Mouse (Mus musculus) adrenal gland, postnatal 25 days (tissue): ENCODE measurements around the gene Pard3. TPM values are rescaled to one million over a fixed set of nuclear protein-coding genes. Genes with fewer than 3 reads are reported as not detected.

ENCODE experiments used
- DNase-seq: peaks from one replicate; pipeline ENCODE4 v3.0.0; 2021; ENCODE audit warnings: mixed read lengths
- total RNA-seq: library from RNA; stranded (reverse); gene quantifications from 2 replicates; pipeline ENCODE4 v1.2.3, GENCODE M21; 2021

Pard3 gene
- total RNA-seq, 1 experiment from 2014 or later, result 48.5 TPM

DNA sequence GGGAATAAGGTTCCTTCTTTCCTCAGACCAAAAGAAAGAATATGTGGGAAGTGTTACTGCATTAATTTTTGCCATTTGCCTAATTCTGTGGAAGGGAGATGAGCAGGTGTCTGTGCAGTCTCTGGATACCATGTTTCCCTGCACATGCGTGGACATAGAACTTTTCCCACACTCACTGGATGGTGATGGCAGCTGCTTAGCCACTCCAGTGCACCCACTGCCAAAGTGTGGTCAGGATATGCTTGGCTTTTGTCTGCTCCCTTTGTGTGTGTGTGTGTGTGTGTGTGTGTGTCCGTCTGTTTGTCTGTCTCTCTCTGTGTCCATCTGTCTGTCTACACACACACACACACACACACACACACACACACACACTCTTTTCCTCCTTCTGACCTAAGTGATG is 119.8 kb downstream of the Pard3 start:
- no peak for DNase-seq

DNA sequence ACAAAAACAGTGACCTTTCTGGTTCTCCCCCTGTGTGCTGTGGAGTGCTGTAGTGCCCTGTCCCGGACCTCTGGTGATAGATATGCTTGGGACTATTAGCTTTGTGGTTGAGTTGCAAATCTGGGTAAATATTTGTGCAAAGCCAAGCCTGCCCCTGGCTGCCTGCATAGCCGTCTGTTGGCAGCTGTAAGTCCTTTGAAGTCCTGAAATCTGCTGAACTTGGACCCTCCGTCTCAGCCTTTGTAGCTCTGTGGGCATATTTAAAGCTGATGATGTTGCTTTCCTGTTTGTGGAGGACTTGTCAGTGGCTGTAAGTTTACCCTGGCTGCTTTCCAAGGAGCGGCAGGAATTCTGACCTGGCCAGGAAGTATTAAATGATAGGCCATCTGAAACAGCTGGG is 120.3 kb downstream of the Pard3 start:
- no peak for DNase-seq

DNA sequence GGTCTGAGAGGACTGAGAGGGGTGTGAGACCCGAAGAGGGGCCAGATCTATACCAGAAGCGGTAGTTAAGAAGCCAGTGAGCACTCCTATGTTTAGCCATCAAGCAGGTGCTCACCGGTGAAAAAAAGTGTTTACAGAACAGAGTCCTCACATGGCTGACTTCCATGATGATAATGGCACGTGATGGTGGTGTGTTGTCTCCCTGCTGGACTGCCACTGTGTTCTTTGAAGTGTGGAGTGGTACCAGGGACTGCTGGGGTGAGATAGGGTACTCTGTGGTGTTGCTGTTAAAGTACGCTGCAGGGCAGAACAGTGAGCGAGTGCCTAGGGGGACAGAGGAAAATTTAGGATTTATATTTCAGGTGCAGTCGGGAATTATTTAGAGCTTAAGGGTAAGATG is 122.2 kb downstream of the Pard3 start:
- no peak for DNase-seq

DNA sequence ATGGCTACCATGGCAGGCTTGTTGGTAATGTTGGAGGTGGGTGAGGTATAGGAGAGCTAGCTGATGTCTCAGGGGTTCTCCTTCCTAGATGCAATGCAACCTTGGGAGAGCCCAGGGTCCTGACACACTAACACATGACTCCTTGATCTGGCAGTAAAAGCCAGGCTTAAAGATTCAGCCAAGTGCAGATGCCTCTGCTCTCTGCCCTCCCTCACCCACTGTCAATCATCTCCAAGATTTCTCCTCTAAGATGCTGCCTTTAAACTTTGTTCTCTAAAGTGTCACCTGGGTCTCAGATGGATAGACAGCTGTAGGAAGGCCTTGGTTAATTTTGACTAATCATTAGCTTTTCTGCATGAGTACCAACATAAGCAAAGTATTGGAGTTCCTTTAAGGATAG is 125.0 kb downstream of the Pard3 start:
- DNase-seq, result no peak

DNA sequence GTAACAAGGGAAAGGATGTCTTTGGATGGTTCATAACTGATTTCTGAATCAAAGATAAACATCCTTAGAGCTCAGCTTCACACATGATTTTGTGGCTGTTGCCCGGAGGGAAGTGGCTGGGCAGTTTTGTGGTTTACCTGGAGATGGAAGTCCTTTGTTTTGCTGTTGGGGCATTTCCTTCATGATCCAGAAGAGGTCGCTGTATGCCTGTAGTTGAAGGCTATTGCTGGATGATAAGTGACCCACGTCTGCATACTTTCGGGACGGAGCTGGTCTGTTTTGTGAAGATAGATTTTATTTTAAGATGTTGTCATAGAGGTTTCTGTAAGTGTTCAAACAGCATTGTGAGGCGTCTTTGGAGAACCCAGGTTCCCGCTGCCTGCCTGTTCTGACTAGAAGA is 126.7 kb downstream of the Pard3 start:
- peak; percentile 20 for DNase-seq

- peak; percentile 21 for DNase-seq
These were observed 127.7 kb downstream of the Pard3 start for GRCm38 (mm10) chr8:127191387-127191786.

GRCm38 (mm10) chr8:127191824-127192223 is 128.1 kb downstream of the Pard3 start:
- DNase-seq, result no peak

- no peak for DNase-seq
These were observed 128.6 kb downstream of the Pard3 start for GRCm38 (mm10) chr8:127192331-127192730.

DNA sequence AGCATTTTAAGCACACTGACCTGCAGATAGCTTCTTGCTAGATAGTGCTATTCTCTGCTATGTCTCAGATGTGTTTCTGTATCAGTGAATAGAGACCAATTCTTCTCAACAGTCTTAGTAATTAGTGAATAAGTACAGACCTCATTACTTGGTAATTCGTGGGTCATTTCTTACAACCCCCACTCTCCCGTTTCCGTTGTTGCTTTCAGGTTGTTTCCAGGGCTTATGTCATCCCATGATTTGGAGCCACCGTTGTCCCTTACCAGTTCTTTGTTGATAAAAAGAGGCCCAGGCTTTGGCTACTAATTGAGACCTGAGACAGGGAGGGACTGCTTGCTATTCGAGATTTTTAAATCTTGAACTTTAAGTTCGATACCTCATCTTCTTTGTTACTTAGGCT is 129.7 kb downstream of the Pard3 start:
- DNase-seq, result no peak

DNA sequence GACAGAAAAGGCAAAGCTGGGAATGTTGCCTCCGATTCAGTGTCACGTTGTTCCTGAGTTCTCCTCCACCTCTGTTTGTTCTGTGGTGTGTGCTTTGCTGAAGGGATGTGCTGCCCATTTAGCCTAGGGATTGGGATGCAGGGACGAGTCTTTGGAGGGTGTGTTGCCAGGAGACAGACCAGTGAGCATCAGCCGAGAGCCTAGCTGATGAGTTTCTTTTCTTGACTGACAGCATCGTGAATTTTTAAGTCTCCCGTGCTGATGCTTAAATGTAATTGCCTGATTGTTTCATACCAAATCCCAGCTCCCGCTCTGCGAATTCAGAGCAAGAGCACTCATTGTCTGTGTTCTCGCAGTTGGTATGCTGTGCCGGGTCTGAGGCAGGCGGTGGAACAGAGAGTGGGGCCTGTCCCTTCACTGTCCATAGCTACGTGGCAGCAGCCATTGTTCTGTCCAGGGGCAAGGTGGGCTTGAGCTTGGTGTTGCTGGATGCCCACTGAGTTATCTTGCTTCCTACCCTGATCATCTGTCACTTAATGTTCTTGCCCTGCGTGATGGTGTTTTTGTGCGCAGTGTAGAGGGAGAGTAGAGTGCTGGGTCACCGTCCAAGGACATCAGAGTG is 131.2 kb downstream of the Pard3 start:
- no peak for DNase-seq

GRCm38 (mm10) chr8:127196505-127197265 is 133.0 kb downstream of the Pard3 start:
- no peak for DNase-seq

GRCm38 (mm10) chr8:127207455-127207854 is 143.8 kb downstream of the Pard3 start:
- DNase-seq, result no peak

GRCm38 (mm10) chr8:127210621-127211020 is 146.9 kb downstream of the Pard3 start:
- DNase-seq, result no peak

DNA sequence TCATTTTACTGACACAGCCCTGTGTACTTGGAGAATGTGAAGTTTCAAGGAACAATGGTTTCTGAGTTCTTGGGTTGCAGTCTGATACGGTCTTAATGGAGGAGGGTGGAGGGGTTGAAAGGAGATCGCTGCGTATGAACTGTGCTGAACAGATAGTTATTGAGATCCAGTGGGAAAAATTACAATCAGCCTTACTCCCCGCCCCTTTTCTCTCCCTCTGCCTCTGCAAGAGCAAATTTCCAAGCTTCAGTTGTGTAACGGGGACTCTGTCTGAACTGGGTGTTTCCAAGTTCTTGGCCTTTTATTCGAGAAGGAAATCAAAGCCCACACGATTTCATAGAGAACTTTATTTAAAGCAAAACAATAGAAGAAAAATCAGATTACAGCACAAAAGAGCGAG is 150.6 kb downstream of the Pard3 start:
- no peak for DNase-seq

DNA sequence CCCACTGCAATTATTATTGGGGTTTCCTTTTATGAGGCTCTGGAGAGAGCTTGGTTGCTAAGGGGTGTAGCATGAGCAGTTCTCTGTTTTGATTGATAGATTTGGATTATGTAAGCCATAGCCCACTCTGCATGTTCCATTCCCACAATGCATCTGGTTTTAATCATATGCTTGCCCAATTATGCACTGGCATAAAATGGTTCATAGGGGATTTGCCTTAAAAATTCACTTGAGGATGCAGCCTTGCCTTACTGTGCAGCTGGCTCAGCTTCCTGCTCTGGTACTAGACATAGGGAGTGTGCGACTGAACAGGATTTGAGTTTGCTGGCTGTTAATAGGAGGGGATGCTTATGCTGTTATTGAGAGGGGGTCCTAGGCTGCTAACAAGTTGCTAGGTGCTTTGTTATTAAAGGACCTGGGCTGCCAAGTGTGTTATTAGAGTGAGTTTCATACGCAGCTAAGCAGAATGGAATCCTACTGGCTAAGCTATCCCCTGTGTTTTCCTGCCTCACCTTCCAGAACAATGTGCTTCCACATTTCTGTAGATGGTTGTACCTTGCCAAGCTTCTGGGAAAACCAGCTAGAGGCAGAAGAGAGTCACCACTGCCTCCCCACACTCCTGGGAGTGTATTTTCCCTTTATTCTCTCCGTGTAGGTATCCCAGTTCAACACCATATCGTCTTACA is 151.2 kb downstream of the Pard3 start:
- DNase-seq, result no peak

GRCm38 (mm10) chr8:127220206-127220605 is 156.5 kb downstream of the Pard3 start:
- DNase-seq, result no peak

GRCm38 (mm10) chr8:127220615-127221014 is 156.9 kb downstream of the Pard3 start:
- no peak for DNase-seq

- DNase-seq, result no peak
These were observed 158.7 kb downstream of the Pard3 start for GRCm38 (mm10) chr8:127222361-127222760.

DNA sequence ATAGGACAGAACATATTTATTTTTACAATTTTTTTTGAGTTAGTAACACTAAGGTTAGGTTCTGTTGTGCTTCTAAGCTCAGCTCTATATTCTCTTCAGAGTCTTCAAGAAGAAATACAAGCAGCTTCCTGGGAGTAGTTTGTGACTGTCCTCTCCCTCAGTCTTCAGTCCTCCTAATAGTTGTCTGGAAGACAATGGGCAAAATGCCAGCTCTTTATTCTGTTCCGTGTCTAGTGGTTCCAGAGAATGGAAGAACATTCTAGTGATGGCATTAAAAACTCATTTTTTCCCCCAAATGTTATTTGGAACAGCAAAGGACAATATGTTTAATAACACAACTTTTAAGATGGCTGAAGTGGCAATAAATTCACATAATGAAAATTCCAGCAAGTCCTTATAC is 163.3 kb downstream of the Pard3 start:
- DNase-seq, result no peak

DNA sequence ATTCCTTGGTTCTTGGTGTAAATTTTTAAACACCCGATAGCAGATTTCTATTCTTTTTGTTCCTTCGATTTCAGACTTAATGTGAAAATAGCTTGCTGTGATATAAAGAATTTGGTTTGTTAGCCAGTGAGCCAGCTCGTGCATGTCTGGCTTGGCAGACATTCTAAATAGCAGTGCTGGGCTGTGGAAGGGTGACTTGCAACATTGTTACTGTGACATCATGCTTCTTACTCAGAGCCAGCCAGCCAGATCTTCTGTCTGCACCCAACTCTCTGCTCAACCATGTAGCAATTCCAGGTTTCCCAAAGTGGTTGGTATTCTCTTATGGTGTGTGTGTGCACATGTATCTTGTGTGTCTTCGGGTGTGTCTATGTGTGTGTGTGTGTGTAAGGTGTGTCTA is 163.7 kb downstream of the Pard3 start:
- DNase-seq, result peak; percentile 15

- no peak for DNase-seq
These were observed 165.9 kb downstream of the Pard3 start for GRCm38 (mm10) chr8:127229325-127230232.

DNA sequence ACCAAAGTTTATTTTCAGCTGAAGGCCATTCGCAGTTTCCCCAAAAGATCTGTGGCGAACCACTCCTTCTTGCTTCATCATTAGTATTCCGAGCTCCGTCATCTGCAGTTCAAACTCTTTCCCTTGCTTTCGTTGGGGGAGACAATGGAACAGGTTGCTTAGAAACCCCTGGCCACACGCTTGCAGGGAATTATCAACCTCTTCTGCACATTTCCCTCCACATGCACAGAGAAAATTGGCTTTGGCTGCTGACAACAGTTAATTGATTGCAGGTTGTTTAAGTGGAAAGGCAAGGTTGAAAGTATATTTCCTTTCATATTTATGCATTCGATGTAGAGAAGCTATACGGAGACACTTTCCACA is 166.5 kb downstream of the Pard3 start:
- no peak for DNase-seq

- DNase-seq, result no peak
These were observed 179.7 kb downstream of the Pard3 start for GRCm38 (mm10) chr8:127243351-127243750.
